11 mouse cellular contexts compared by ENCODE assay signal in the genomic region with DNA sequence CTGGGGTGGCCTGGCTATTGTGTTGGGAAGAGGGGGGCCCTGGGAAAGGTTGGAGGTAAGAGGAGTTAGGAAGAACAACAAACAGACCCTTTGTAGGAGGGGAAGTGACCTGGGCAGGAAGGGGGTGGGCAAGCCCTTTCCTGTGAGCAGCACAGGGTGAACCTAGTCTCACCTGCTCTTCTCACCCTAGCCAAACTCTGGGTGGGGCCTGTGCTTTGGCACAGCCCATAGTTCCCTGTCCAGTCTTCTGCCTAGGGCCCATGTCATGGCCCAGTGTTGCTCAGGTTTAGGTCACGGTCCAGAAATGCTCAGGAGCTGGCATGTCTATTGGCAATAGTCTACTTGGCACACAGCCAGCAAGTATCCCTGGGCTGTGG. TPM values are rescaled to one million over a fixed set of nuclear protein-coding genes. Genes with fewer than 3 reads are reported as not detected.
DNase-seq lines count a peak whose midpoint lies in the region; ATAC-seq and TF ChIP-seq lines count a peak whose summit lies in the region.
"Had no signal": no experiment of that assay in that cellular context is flagged by ENCODE, and none has a peak within 500 bp of the region (broad histone marks: within the 10 kb centered on the region; RNA-seq: fewer than 3 reads in every experiment).

No protein-coding gene starts in this region.

- no peak for DNase-seq in lung, embryonic 14.5 days
- DNase-seq in lung, adult 2 months = no peak
- DNase-seq in limb, embryonic 14.5 days (ENCODE audit: low spot score) = no peak
- DNase-seq in adrenal gland, postnatal 25 days = no peak
- DNase-seq: cerebellum, adult 11-12 months had no signal

- no peak overlapping the region for H3K27ac ChIP-seq in forebrain, embryonic 13.5 days
- H3K27ac ChIP-seq in forebrain, embryonic 15.5 days (replicated peaks) = no peak overlapping the region
- peak overlapping the region; percentile 54 for H3K27ac ChIP-seq in lung, embryonic 14.5 days (ENCODE audit: low read depth)
- no peak overlapping the region for H3K27ac ChIP-seq in limb, embryonic 14.5 days (replicated peaks; ENCODE audit: low read depth, low read length)
- peak overlapping the region; percentile 72 for H3K27ac ChIP-seq in stomach, embryonic 15.5 days
- H3K27ac ChIP-seq in midbrain, embryonic 16.5 days (ENCODE audit: low read length) = no peak overlapping the region
- H3K27ac ChIP-seq: midbrain, embryonic 15.5 days had no signal

- no peak overlapping the region for H3K4me3 ChIP-seq in forebrain, embryonic 13.5 days
- no peak overlapping the region for H3K4me3 ChIP-seq in forebrain, embryonic 15.5 days
- no peak overlapping the region for H3K4me3 ChIP-seq in lung, embryonic 14.5 days (ENCODE audit: low read depth, low read length)
- no peak overlapping the region for H3K4me3 ChIP-seq in lung, adult 2 months (replicated peaks; ENCODE audit: extremely low read depth, low read depth, low read length)
- no peak overlapping the region for H3K4me3 ChIP-seq in limb, embryonic 14.5 days (replicated peaks; ENCODE audit: low read length)
- no peak overlapping the region for H3K4me3 ChIP-seq in stomach, embryonic 15.5 days (replicated peaks)
- H3K4me3 ChIP-seq in midbrain, embryonic 16.5 days (ENCODE audit: low read depth, low read length) = no peak overlapping the region
- H3K4me3 ChIP-seq: midbrain, embryonic 15.5 days had no signal

- H3K36me3 ChIP-seq in forebrain, embryonic 13.5 days (ENCODE audit: poor library complexity, severe bottlenecking) = 0 out of 2 replicates have a peak, but pooled peaks cover 6% of the 10 kb centered on the region
- peaks cover 1% of the 10 kb centered on the region; the same call in 1 of the 2 replicates for H3K36me3 ChIP-seq in forebrain, embryonic 15.5 days
- H3K36me3 ChIP-seq in lung, embryonic 14.5 days (ENCODE audit: insufficient read depth) = no peaks in the 10 kb centered on the region
- 0 out of 2 replicates have a peak, but pooled peaks cover 4% of the 10 kb centered on the region for H3K36me3 ChIP-seq in limb, embryonic 14.5 days (ENCODE audit: control insufficient read depth, insufficient read depth, low read length)
- no peaks in the 10 kb centered on the region for H3K36me3 ChIP-seq in stomach, embryonic 15.5 days
- H3K36me3 ChIP-seq in midbrain, embryonic 16.5 days (ENCODE audit: control insufficient read depth, insufficient read depth, low read length) = 0 out of 2 replicates have a peak, but pooled peaks cover 3% of the 10 kb centered on the region
- H3K36me3 ChIP-seq: midbrain, embryonic 15.5 days had no signal

- H3K27me3 ChIP-seq in forebrain, embryonic 13.5 days = no peaks in the 10 kb centered on the region
- no peaks in the 10 kb centered on the region for H3K27me3 ChIP-seq in forebrain, embryonic 15.5 days
- H3K27me3 ChIP-seq in lung, embryonic 14.5 days (ENCODE audit: insufficient read depth, low read length) = no peaks in the 10 kb centered on the region
- H3K27me3 ChIP-seq in limb, embryonic 14.5 days (ENCODE audit: control insufficient read depth, insufficient read depth, low read length) = no peaks in the 10 kb centered on the region
- H3K27me3 ChIP-seq in stomach, embryonic 15.5 days (replicated peaks) = no peaks in the 10 kb centered on the region
- no peaks in the 10 kb centered on the region for H3K27me3 ChIP-seq in midbrain, embryonic 16.5 days (ENCODE audit: control insufficient read depth, insufficient read depth, low read depth, low read length)
- H3K27me3 ChIP-seq: midbrain, embryonic 15.5 days had no signal

- peak overlapping the region; percentile 43; the same call in 1 of the 2 replicates for H3K9ac ChIP-seq in forebrain, embryonic 13.5 days
- no peak overlapping the region for H3K9ac ChIP-seq in forebrain, embryonic 15.5 days (replicated peaks)
- H3K9ac ChIP-seq in lung, embryonic 14.5 days = no peak overlapping the region
- 0 out of 2 replicates have a peak overlapping the region, but pooled peaks have one; percentile 14 for H3K9ac ChIP-seq in limb, embryonic 14.5 days (ENCODE audit: low read depth, low read length, severe bottlenecking)
- no peak overlapping the region for H3K9ac ChIP-seq in stomach, embryonic 15.5 days
- H3K9ac ChIP-seq in midbrain, embryonic 16.5 days (ENCODE audit: low read depth, low read length) = no peak overlapping the region
- H3K9ac ChIP-seq: midbrain, embryonic 15.5 days had no signal

- H3K4me1 ChIP-seq in forebrain, embryonic 13.5 days = no peaks in the 10 kb centered on the region
- no peaks in the 10 kb centered on the region for H3K4me1 ChIP-seq in forebrain, embryonic 15.5 days
- H3K4me1 ChIP-seq in lung, embryonic 14.5 days (ENCODE audit: insufficient read depth) = 0 out of 2 replicates have a peak, but pooled peaks cover 6% of the 10 kb centered on the region
- peaks cover 13% of the 10 kb centered on the region for H3K4me1 ChIP-seq in lung, adult 2 months (ENCODE audit: control insufficient read depth, insufficient read depth, low read length)
- H3K4me1 ChIP-seq in limb, embryonic 14.5 days (ENCODE audit: control insufficient read depth, insufficient read depth, low read length) = peaks cover 17% of the 10 kb centered on the region
- H3K4me1 ChIP-seq in stomach, embryonic 15.5 days = peaks cover 19% of the 10 kb centered on the region
- no peaks in the 10 kb centered on the region for H3K4me1 ChIP-seq in midbrain, embryonic 16.5 days (ENCODE audit: control insufficient read depth, insufficient read depth, low read length)
- H3K4me1 ChIP-seq: midbrain, embryonic 15.5 days had no signal

- ATAC-seq in forebrain, embryonic 13.5 days = no peak
- ATAC-seq in forebrain, embryonic 15.5 days (replicated peaks) = no peak
- ATAC-seq in lung, embryonic 14.5 days (ENCODE audit: insufficient read depth) = peak; percentile 43; the same call in 1 of the 2 replicates
- ATAC-seq in limb, embryonic 14.5 days (ENCODE audit: low FRiP score, low read depth) = no peak
- peak; percentile 37; the same call in 1 of the 2 replicates for ATAC-seq in stomach, embryonic 15.5 days (ENCODE audit: insufficient read depth, low FRiP score, low read depth)
- ATAC-seq in midbrain, embryonic 16.5 days = no peak
- ATAC-seq: midbrain, embryonic 15.5 days had no signal

- no peak overlapping the region for H3K4me2 ChIP-seq in forebrain, embryonic 13.5 days
- H3K4me2 ChIP-seq in forebrain, embryonic 15.5 days (replicated peaks) = no peak overlapping the region
- H3K4me2 ChIP-seq in lung, embryonic 14.5 days = no peak overlapping the region
- no peak overlapping the region for H3K4me2 ChIP-seq in limb, embryonic 14.5 days (replicated peaks; ENCODE audit: low read depth, low read length, severe bottlenecking)
- no peak overlapping the region for H3K4me2 ChIP-seq in stomach, embryonic 15.5 days
- no peak overlapping the region for H3K4me2 ChIP-seq in midbrain, embryonic 16.5 days (ENCODE audit: low read length)
- H3K4me2 ChIP-seq: midbrain, embryonic 15.5 days had no signal

- TF ChIP-seq CTCF in lung, embryonic 14.5 days (IDR thresholded peaks at IDR 0.05; ENCODE audit: low read depth) = no peak
- TF ChIP-seq CTCF in lung, adult 2 months (IDR thresholded peaks at IDR 0.05; ENCODE audit: insufficient read depth, low read length) = no peak

- 67% methylated on average over 1 of the region's 1 CpGs for WGBS in forebrain, embryonic 13.5 days
- WGBS in forebrain, embryonic 15.5 days = 56% methylated on average over 1 of the region's 1 CpGs
- WGBS in lung, embryonic 14.5 days = 30% methylated on average over 1 of the region's 1 CpGs
- WGBS in lung, adult 2 months = 56% methylated on average over 1 of the region's 1 CpGs
- WGBS in limb, embryonic 14.5 days = 79% methylated on average over 1 of the region's 1 CpGs
- 56% methylated on average over 1 of the region's 1 CpGs for WGBS in stomach, embryonic 15.5 days
- 69% methylated on average over 1 of the region's 1 CpGs for WGBS in midbrain, embryonic 16.5 days

- no peaks in the 10 kb centered on the region for H3K9me3 ChIP-seq in forebrain, embryonic 13.5 days (replicated peaks)
- no peaks in the 10 kb centered on the region for H3K9me3 ChIP-seq in forebrain, embryonic 15.5 days
- no peaks in the 10 kb centered on the region for H3K9me3 ChIP-seq in lung, embryonic 14.5 days (ENCODE audit: low read depth, low read length)
- H3K9me3 ChIP-seq in limb, embryonic 14.5 days (ENCODE audit: control insufficient read depth, low read length) = no peaks in the 10 kb centered on the region
- H3K9me3 ChIP-seq in stomach, embryonic 15.5 days = no peaks in the 10 kb centered on the region
- H3K9me3 ChIP-seq in midbrain, embryonic 16.5 days (replicated peaks; ENCODE audit: control insufficient read depth, low read length, poor library complexity, severe bottlenecking) = no peaks in the 10 kb centered on the region
- H3K9me3 ChIP-seq: midbrain, embryonic 15.5 days had no signal

- TF ChIP-seq POLR2A in lung, adult 2 months (IDR thresholded peaks at IDR 0.05; ENCODE audit: borderline replicate concordance, extremely low read depth, low read depth, low read length) = no peak
- no peak for TF ChIP-seq POLR2A in limb, embryonic 14.5 days (IDR thresholded peaks at IDR 0.05; ENCODE audit: borderline replicate concordance, extremely low read depth, insufficient read depth, insufficient read length)

RNA-seq across cellular contexts. Expression of a gene that starts 19.6 kb away (rescaled TPM):
- not detected in 2 replicates for polyA plus RNA-seq in forebrain, embryonic 13.5 days (2015; fragmentation: Nextera tagmentation; extraction: Ambion mirVana)
- polyA plus RNA-seq in forebrain, embryonic 15.5 days (2015; fragmentation: Nextera tagmentation; extraction: Ambion mirVana) = not detected in 2 replicates
- polyA plus RNA-seq in lung, embryonic 14.5 days (2014; fragmentation: Nextera tagmentation; extraction: Ambion mirVana) = not detected in 2 replicates
- 138,577 and 142,361 TPM in 2 replicates for polyA plus RNA-seq in lung, adult 2 months (2012; rRNA removed)
- polyA plus RNA-seq in limb, embryonic 14.5 days (2012; rRNA removed) = 0.35 TPM in 1 of 2 replicates, not detected in the other
- polyA plus RNA-seq in limb, embryonic 14.5 days (2014; fragmentation: Nextera tagmentation; extraction: Ambion mirVana) = not detected in 2 replicates
- polyA plus RNA-seq in stomach, embryonic 15.5 days (2015; fragmentation: Nextera tagmentation; extraction: Ambion mirVana) = not detected in 2 replicates
- not detected in 2 replicates for polyA plus RNA-seq in midbrain, embryonic 16.5 days (2015; fragmentation: Nextera tagmentation; extraction: Ambion mirVana)
- total RNA-seq in adrenal gland, postnatal 25 days (2021) = not detected in 2 replicates
- polyA plus RNA-seq: C2C12; midbrain, embryonic 15.5 days had no signal

RNA-seq across cellular contexts. Expression of a gene that starts 28.1 kb away (rescaled TPM):
- 28.7 and 29.4 TPM in 2 replicates for polyA plus RNA-seq in forebrain, embryonic 13.5 days (2015; fragmentation: Nextera tagmentation; extraction: Ambion mirVana)
- polyA plus RNA-seq in forebrain, embryonic 15.5 days (2015; fragmentation: Nextera tagmentation; extraction: Ambion mirVana) = 32.0 and 33.5 TPM in 2 replicates
- polyA plus RNA-seq in lung, embryonic 14.5 days (2014; fragmentation: Nextera tagmentation; extraction: Ambion mirVana) = 13.9 and 15.0 TPM in 2 replicates
- 1.4 and 2.2 TPM in 2 replicates for polyA plus RNA-seq in lung, adult 2 months (2012; rRNA removed)
- 5.7 and 6.3 TPM in 2 replicates for polyA plus RNA-seq in limb, embryonic 14.5 days (2012; rRNA removed)
- 8.5 and 11.2 TPM in 2 replicates for polyA plus RNA-seq in limb, embryonic 14.5 days (2014; fragmentation: Nextera tagmentation; extraction: Ambion mirVana)
- 13.7 and 16.4 TPM in 2 replicates for polyA plus RNA-seq in stomach, embryonic 15.5 days (2015; fragmentation: Nextera tagmentation; extraction: Ambion mirVana)
- polyA plus RNA-seq in midbrain, embryonic 16.5 days (2015; fragmentation: Nextera tagmentation; extraction: Ambion mirVana) = 30.3 and 31.8 TPM in 2 replicates
- 8.0 and 12.2 TPM in 2 replicates for total RNA-seq in adrenal gland, postnatal 25 days (2021)

Comparison
In these comparisons a context has a peak if more than half of its experiments do, and no peak if none do; other contexts are left out.
1. H3K9ac ChIP-seq: peak in forebrain, embryonic 13.5 days (single experiment) and limb, embryonic 14.5 days (single experiment); none in forebrain, embryonic 15.5 days (single experiment), lung, embryonic 14.5 days (single experiment), stomach, embryonic 15.5 days (single experiment) and midbrain, embryonic 16.5 days (single experiment).
2. RNA of a gene that starts 19.6 kb away (polyA plus RNA-seq): 138,577 to 142,361 TPM in lung, adult 2 months; not detected in lung, embryonic 14.5 days, not detected in stomach, embryonic 15.5 days, not detected in forebrain, embryonic 13.5 days, not detected in forebrain, embryonic 15.5 days, 0.35 TPM in limb, embryonic 14.5 days and not detected in midbrain, embryonic 16.5 days; every median in the first group is over 1,000 times any median in the second.
3. ATAC-seq: peak in lung, embryonic 14.5 days (single experiment) and stomach, embryonic 15.5 days (single experiment); none in forebrain, embryonic 13.5 days (single experiment), forebrain, embryonic 15.5 days (single experiment), limb, embryonic 14.5 days (single experiment) and midbrain, embryonic 16.5 days (single experiment).
4. H3K27ac ChIP-seq: peak in lung, embryonic 14.5 days (single experiment) and stomach, embryonic 15.5 days (single experiment); none in forebrain, embryonic 13.5 days (single experiment), forebrain, embryonic 15.5 days (single experiment), limb, embryonic 14.5 days (single experiment) and midbrain, embryonic 16.5 days (single experiment).